Mouse (Mus musculus) urinary bladder, postnatal 25 days (tissue): ENCODE measurements around the gene Sh3gl1.

Experiments
- DNase-seq: peaks from one replicate; pipeline ENCODE4 v3.0.0; 2022; ENCODE audit warnings: low spot score

The Sh3gl1 gene

DNA sequence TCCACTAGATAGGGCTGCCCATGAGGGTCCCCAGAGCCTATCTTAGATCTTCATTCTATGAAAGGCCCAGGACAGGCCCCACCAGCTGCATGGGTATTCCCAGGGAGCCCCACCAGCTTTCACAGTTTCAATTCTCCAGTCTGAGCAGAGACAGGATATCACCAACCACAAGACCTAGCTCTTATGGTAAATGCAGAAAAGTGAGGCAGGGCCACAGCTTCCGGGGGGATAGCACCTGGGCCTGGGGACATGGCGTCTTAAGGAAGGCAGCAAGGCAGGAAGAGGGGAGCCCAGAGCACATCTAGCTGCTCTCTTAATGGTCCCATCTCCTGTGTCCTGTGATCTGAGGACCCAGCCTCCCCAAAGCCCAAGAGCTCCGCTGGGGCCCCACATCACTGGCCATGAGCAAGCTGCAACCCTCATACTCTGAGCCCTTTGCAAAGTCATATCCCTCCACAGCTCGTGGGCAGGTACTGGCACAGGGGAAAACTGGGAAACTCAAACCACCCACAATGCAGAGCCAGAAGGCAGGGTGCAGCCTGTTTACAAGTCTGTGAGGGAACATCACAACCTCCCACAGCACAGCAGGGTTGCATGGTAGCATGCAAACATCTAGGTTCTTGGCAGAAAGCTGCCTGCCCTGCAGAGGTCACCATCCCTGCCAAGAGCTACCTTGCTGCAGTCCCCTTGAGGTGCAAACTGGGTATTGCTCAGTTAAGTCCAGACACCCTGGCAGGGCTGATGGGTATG is 15.1 kb downstream of the Sh3gl1 start:
- DNase-seq = no peak

DNA sequence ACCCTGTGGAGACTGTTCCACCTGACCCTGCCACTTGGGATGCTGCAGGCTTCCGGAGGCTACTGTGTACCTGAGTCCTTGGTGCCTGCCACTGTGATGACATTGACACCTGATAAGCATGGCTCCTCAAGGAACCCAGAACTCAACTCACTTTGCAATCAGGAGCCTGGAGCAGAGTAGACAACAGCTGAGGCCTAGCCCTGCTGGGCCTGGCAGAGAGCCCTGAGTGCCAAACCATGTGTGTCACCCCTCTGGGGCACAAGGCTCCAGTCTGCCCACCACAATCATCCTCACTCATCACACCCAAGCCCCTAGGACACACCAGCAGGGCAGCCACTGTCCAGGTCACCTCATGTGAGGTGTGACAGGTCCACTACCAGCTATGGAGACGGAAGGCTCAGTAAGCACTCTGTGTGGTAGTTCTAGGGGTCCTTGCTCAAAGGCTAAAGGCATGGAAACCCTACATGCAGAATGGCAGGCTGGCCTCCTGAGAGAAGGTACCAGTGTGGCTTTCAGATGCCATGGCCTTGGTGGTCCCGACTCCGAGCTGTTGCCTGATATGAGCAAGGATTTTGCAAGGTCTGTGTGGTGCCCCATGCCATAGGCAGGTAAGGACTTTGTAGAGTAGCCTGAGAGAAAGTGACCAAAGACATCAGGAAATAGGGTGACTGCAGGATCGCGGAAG is 15.9 kb downstream of the Sh3gl1 start:
- no peak for DNase-seq

DNA sequence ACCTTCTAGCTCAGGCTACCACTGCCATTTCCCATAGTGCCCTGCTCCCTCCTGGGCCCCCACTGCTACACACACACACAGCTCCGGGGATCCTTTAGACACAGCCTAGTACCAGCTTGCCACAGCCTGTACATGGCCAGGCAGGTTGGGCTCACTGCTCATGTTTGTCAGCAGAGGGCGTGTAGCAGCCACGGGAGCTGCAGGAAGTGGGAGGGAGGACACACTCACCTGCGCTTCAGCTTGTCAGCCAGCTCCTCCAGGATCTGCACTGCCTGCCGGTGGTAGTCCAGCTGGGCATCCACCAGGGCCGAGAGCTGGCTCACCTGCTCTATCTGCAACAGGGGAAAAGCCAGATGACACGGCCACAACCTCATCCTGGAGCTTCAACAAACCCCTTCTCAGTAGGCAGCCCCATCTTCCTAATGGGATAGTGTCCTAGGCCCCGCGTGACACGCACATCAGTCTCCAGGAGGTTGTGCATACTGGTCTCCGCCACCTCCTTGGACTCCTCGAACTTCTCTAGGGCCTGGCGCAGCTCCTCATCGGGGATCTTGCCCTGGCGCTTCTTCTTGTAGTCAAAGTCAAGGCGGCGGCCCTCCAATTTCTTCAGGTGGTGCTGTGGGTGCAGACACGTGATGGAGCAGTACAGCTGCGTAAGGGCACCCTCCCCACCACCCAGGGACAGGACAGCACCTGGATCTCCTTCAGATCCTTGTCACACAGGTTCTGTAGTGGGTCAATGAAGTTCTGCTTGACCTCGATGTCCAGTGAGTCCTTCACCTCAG is 17.9 kb downstream of the Sh3gl1 start:
- peak; percentile 48 for DNase-seq

DNA sequence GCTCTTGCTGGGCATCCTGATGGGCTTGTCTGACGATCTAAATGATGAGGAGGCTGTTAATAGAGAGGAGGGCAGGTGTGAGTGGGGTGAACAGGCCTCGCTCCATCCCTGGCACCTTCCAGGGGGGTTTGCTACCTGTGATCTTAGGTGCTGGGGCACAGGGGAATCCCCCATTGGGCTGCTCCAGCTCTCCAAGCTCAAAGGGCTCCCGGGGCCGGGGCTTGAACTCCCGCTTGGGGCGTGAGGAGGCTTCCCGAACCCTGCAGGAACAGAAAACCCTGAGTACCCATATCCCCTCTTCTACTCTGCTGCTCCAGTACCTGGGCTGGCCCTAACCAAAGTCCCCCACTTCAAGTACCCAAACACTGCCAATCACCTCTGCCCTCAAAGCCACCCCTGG is 18.6 kb downstream of the Sh3gl1 start:
- no peak for DNase-seq

DNA sequence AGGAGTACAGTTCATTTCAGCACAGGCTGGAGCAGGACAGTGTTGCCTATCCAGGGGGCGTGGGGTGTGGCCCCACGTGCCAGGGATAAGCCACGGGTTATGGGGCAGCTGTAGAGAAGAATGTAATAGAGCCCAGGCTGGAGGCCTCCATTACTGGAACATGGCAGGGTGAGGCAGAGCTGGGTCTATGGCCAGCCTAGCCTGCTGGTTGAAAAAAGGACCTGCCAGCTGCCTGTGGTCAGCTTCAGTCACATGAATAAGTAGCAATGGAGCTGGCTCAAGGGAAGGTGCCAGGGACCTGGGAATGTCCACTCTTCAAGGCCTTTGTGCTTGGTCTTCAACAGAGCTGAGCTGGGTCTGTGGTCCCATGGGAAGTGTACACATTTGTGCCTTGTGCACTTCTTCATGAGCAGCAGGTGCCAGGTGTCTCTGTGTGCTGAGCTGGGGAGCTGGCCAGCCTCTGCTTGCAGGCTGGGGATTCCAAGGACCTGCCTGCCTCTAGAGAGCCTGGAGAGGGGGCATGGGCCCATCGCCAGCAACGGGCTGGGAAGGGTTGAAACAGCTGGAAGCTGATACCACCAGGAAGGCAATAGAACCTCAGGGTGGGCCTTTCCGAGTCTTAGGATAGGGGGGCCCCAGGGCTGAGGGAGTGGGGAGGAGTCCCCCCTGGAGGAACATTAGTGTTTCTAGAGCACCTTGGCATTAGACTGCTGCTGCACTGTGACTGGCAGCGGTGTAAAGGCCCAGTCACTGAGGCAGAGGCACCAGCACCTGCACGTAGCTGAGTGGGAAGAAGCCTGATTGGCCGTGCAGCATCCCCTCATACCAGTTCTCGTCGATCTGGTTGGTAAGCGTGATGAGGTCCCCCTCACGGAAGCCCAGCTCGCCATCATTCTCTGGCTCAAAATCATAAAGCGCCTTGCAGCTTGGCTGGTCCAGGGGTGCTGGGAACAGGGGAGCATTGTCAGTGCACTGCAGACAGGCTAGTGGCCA is 19.3 kb downstream of the Sh3gl1 start:
- no peak for DNase-seq

- DNase-seq = no peak
Observed at GRCm38 (mm10) chr17:56016382-56016781, 20.1 kb downstream of the Sh3gl1 start.

GRCm38 (mm10) chr17:56015293-56015692 is 21.1 kb downstream of the Sh3gl1 start:
- DNase-seq = no peak

- no peak for DNase-seq
Observed at GRCm38 (mm10) chr17:56011441-56011840, 25.0 kb downstream of the Sh3gl1 start.

DNA sequence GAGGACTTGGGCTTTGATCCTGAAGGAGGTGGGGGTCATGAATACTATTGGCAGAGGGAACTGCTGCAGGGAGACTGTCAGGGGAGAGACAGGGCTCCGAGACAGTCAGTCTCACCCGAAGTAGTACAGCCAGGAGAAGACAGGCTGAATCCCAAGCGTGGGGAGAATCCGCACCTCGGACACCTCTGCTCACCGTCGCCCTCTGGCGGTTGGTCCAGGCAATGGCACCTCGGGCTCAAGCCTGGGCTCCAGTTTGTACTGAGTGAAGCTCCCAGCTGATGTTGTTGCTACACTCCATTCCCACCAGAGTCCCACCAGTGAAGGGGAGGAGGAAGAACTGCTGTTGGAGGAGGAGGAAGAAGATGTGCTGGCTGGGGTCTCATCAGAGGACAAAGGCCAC is 25.8 kb downstream of the Sh3gl1 start:
- DNase-seq = peak; percentile 84

DNA sequence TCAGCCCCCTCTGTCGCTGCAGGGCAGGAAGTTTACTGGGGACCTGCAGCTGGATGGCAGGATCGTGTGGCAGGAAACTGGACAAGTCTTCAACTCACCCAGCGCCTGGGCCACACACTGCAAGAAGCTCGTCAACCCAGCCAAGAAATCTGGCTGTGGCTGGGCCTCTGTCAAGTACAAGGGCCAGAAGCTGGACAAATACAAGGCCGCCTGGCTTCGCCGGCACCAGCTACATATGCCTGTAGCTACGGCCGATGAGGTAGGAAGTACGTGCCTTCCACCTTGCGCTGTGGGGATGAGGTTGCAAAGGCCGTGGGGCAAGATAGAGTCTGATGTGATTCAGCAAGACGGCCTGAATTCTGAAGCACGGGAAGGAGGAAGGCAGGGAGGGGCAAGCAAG is 26.2 kb downstream of the Sh3gl1 start:
- DNase-seq = no peak

GRCm38 (mm10) chr17:56009962-56010240 is 26.5 kb downstream of the Sh3gl1 start:
- DNase-seq = no peak

DNA sequence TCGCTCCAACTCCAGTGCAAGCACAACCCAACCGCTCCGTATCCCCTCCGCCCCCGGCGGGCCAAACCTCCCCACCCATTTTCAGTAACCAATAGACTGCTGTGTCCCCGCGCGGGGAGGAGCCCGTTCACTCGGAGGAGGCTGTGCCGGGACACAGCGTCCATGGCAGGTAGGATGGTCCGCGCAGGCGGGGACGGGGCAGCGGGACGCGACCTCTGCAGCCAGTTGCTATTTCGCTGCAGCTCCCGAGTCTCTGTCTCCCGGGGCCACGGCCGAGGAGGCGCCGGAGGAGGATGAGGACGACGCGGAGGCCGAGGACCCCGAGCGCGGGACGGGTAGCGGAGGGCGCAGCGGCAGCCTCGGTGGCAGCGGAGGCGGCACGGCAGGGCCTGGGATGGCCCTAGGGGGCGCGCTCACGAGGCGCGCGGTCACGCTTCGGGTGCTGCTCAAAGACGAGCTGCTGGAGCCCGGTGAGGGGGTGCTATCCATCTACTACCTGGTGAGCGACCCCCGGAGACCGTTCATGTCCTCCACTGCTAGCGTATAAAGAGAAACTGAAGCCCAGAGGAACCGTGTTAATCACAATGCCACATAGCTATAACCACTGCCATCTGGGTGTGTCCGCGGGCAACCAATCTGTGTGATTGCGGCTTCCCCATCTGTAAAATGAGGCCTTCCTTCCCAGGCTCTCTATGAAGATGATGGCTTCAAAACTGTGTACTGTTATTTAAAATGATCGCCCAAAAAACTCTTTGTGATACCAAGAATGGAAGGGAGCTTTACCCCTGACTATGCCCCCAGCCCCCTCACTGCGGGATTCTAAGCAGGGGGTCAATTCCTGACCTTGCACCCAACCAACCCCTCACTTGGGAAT is 27.1 kb downstream of the Sh3gl1 start:
- DNase-seq = peak; percentile 79

- DNase-seq = peak; percentile 80
Observed at GRCm38 (mm10) chr17:56008356-56009087, 27.9 kb downstream of the Sh3gl1 start.

GRCm38 (mm10) chr17:56007444-56008355 is 28.7 kb downstream of the Sh3gl1 start:
- no peak for DNase-seq

DNA sequence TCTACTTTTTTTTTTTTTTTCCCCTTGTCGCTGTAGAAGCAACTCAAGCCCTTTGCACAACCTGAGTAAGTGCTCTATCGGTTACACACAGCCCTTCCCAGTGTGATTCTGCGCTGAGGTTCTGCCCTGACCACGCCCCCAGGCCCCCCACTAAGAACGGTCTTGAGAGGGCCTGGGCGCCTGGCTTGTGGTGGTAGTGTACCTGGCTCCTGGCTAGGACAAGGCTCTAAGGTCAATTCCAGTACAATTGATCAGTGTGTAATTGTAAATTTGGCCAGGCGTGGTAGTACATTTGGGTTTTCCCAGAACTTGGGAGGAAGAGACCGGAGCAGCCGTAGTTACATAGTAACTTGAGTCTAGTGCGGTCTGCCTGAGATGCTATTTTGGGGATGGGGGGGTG is 29.5 kb downstream of the Sh3gl1 start:
- DNase-seq = no peak

DNA sequence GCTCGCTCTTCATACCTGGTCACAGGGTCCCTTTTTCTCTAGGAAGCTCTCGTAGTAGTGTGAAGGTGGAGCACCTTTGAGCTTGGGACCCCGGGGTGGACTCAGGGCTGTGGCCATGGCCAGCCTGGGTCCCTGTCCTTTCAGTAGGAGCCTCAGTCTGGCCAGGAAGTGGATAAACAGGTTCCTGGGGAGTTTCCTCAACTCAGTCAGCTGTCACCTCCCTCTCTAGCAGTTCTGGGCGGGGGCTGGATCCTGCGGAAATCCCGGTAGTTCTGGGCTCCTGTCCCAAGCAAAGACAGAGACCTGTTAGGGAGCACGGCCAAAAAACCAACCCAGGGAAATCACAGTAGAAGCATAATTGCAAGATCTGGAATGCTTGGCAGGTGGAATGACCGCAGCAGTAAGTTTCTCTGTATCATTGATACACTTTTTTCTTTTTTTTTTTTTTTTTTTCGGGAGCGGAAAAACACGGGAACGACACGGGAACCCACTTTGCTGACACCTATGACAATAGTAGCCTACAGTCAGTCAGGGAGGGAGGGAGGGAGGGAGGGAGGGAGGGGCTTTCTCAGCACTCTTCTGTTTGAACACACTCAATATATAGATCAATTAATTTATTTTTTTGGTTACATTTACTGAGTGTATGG is 30.9 kb downstream of the Sh3gl1 start, which contains the start of the genes Stap2 and Mpnd:
Gene Stap2, minus strand, starts transcription at position 170 of the 647 bp plus-strand sequence.
Gene Mpnd, plus strand, starts transcription at position 297 of the 647 bp plus-strand sequence.
- DNase-seq = no peak

GRCm38 (mm10) chr17:56003000-56003399 is 33.4 kb downstream of the Sh3gl1 start:
- no peak for DNase-seq

DNA sequence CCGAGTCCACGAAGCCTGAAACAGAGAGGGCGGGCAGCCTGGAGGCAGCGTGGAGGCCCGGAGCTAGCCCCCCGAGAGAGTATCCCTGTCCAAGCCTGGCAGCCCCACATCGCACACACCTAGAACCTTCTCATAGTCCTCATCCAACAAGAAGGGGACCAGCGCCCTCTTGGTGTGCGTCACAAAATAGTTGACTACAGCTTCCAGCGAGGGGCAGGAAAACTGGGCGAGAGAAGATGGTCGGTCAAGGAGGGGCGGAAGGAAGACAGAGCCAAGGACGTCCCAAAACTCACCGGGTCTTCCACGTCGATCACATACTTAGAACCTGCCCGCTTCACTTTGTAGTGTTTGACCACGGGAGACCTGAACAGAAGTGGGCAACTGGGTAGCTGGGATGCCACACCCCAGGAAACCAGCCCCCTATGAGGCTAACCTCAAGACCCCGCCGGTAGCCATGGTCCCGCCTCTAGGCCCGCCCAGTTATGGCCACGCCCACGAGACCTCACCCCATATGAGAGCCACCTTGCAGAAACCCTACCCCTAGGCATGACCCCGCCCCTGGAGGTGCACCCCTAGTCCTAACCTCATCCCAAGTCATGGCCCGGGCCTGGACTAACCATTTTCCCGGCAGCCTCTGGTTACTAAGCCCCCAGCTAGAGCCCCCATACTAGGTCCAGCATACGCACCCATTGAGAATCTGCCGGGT is 36.5 kb downstream of the Sh3gl1 start:
- DNase-seq = no peak
